Mouse (Mus musculus): ENCODE data around the gene Lingo1. TPM values are rescaled to one million over a fixed set of nuclear protein-coding genes. Genes with fewer than 3 reads are reported as not detected.
A peak's percentile ranks its signal among the peaks of the same experiment; 100 is the strongest.

The Lingo1 gene
- total RNA-seq, 2 experiments from 2014 or later: 285 to 307 TPM

- peak; percentile 95 to 96 for DNase-seq (ENCODE audit: low spot score in 2 of 2)
Observed at GRCm38 (mm10) chr9:56636214-56636613, 160.1 kb downstream of the Lingo1 start.

GRCm38 (mm10) chr9:56635498-56636121, 160.7 kb downstream of the Lingo1 start:
- peak; percentile 71 to 78 for DNase-seq (ENCODE audit: low spot score in 2 of 2)

- peak; percentile 53 to 66 for DNase-seq (ENCODE audit: low spot score in 2 of 2)
Observed at GRCm38 (mm10) chr9:56635121-56635497, 161.2 kb downstream of the Lingo1 start.

- DNase-seq (ENCODE audit: low spot score in 2 of 2): no peak
Observed at GRCm38 (mm10) chr9:56634406-56635120, 161.7 kb downstream of the Lingo1 start.

GRCm38 (mm10) chr9:56633449-56634225, 162.6 kb downstream of the Lingo1 start:
- peak; percentile 44 to 64 for DNase-seq (ENCODE audit: low spot score in 2 of 2)

- DNase-seq (ENCODE audit: low spot score in 2 of 2): no peak
Observed at GRCm38 (mm10) chr9:56630945-56631344, 165.3 kb downstream of the Lingo1 start.

GRCm38 (mm10) chr9:56629674-56630397, 166.4 kb downstream of the Lingo1 start:
- no peak for DNase-seq (ENCODE audit: low spot score in 2 of 2)

GRCm38 (mm10) chr9:56627295-56627694, 169.0 kb downstream of the Lingo1 start:
- no peak for DNase-seq (ENCODE audit: low spot score in 2 of 2)

GRCm38 (mm10) chr9:56624923-56625322, 171.3 kb downstream of the Lingo1 start:
- no peak for DNase-seq (ENCODE audit: low spot score in 2 of 2)

- no peak for DNase-seq (ENCODE audit: low spot score in 2 of 2)
Observed at GRCm38 (mm10) chr9:56623361-56623760, 172.9 kb downstream of the Lingo1 start.

GRCm38 (mm10) chr9:56622761-56623160, 173.5 kb downstream of the Lingo1 start:
- no peak for DNase-seq (ENCODE audit: low spot score in 2 of 2)

GRCm38 (mm10) chr9:56620512-56621371, 175.5 kb downstream of the Lingo1 start:
- DNase-seq (ENCODE audit: low spot score in 2 of 2): no peak

- no peak for DNase-seq (ENCODE audit: low spot score in 2 of 2)
Observed at GRCm38 (mm10) chr9:56619715-56620114, 176.6 kb downstream of the Lingo1 start.

- DNase-seq (ENCODE audit: low spot score in 2 of 2): no peak
Observed at GRCm38 (mm10) chr9:56618660-56619059, 177.6 kb downstream of the Lingo1 start.

GRCm38 (mm10) chr9:56616061-56616460, 180.2 kb downstream of the Lingo1 start:
- no peak for DNase-seq (ENCODE audit: low spot score in 2 of 2)

GRCm38 (mm10) chr9:56612798-56613183, 183.5 kb downstream of the Lingo1 start:
- no peak for DNase-seq (ENCODE audit: low spot score in 2 of 2)

- no peak for DNase-seq (ENCODE audit: low spot score in 2 of 2)
Observed at GRCm38 (mm10) chr9:56611912-56612797, 184.1 kb downstream of the Lingo1 start.

GRCm38 (mm10) chr9:56610955-56611354, 185.3 kb downstream of the Lingo1 start:
- no peak for DNase-seq (ENCODE audit: low spot score in 2 of 2)

GRCm38 (mm10) chr9:56610466-56610865, 185.8 kb downstream of the Lingo1 start:
- no peak for DNase-seq (ENCODE audit: low spot score in 2 of 2)
